In genomic region chr5:72094582-72094981, GRCm38 (mm10) we compare ENCODE assay signal across 8 mouse cellular contexts.
DNase-seq lines count a peak whose midpoint lies in the region; ATAC-seq and TF ChIP-seq lines count a peak whose summit lies in the region.
"Had no signal": no experiment of that assay in that cellular context is flagged by ENCODE, and none has a peak within 500 bp of the region (broad histone marks: within the 10 kb centered on the region; RNA-seq: fewer than 3 reads in every experiment).

No protein-coding gene starts in this region.

- ATAC-seq in kidney, postnatal 0 days (replicated peaks; ENCODE audit: low FRiP score, low read depth): no peak
- ATAC-seq in forebrain, embryonic 16.5 days: peak; percentile 78

- H3K9ac ChIP-seq in kidney, postnatal 0 days (ENCODE audit: low read depth, low read length): no peak overlapping the region
- H3K9ac ChIP-seq in forebrain, embryonic 16.5 days (replicated peaks; ENCODE audit: low read depth, low read length): no peak overlapping the region

- peak; percentile 77 for TF ChIP-seq CTCF in kidney, postnatal 0 days (IDR thresholded peaks at IDR 0.05; ENCODE audit: low read depth)

- no peaks in the 10 kb centered on the region for H3K27me3 ChIP-seq in kidney, postnatal 0 days (ENCODE audit: insufficient read depth, low read length)
- no peaks in the 10 kb centered on the region for H3K27me3 ChIP-seq in forebrain, embryonic 16.5 days (replicated peaks; ENCODE audit: control insufficient read depth, insufficient read depth, low read length)

- H3K9me3 ChIP-seq in kidney, postnatal 0 days (replicated peaks; ENCODE audit: low read length): no peaks in the 10 kb centered on the region
- no peaks in the 10 kb centered on the region for H3K9me3 ChIP-seq in forebrain, embryonic 16.5 days (ENCODE audit: control insufficient read depth, low read length)

- no peak overlapping the region for H3K4me2 ChIP-seq in kidney, postnatal 0 days (ENCODE audit: low read length)
- no peak overlapping the region for H3K4me2 ChIP-seq in forebrain, embryonic 16.5 days (ENCODE audit: low read length)

- no peak overlapping the region for H3K4me3 ChIP-seq in kidney, postnatal 0 days (replicated peaks; ENCODE audit: low read depth, low read length)
- H3K4me3 ChIP-seq in forebrain, embryonic 16.5 days (replicated peaks; ENCODE audit: low read length): no peak overlapping the region

- no peaks in the 10 kb centered on the region for H3K36me3 ChIP-seq in kidney, postnatal 0 days (ENCODE audit: insufficient read depth, low read length)
- H3K36me3 ChIP-seq in forebrain, embryonic 16.5 days (ENCODE audit: control insufficient read depth, insufficient read depth): no peaks in the 10 kb centered on the region

- DNase-seq in kidney, postnatal 0 days (ENCODE audit: low spot score): peak; percentile 63
- no peak for DNase-seq in kidney, adult 11 months
- DNase-seq in 3T3-L1 (ENCODE audit: low read depth, low spot score) (peak; percentile 66), A20 (ENCODE audit: low read depth, low spot score) (peak; percentile 28)
- no peak for DNase-seq in spleen, adult 12 weeks (ENCODE audit: low spot score)
- no peak for DNase-seq in adrenal gland, adult 18-20 months (ENCODE audit: low spot score in 2 of 2)
- DNase-seq: lung, postnatal 4 days had no signal

- H3K27ac ChIP-seq in kidney, postnatal 0 days: no peak overlapping the region
- H3K27ac ChIP-seq in forebrain, embryonic 16.5 days (ENCODE audit: low read length): no peak overlapping the region

- H3K4me1 ChIP-seq in kidney, postnatal 0 days (replicated peaks; ENCODE audit: insufficient read depth, low read length): no peaks in the 10 kb centered on the region
- H3K4me1 ChIP-seq in forebrain, embryonic 16.5 days (replicated peaks; ENCODE audit: control insufficient read depth, insufficient read depth, low read length): no peaks in the 10 kb centered on the region

- WGBS in kidney, postnatal 0 days: 42% methylated on average over 7 of the region's 7 CpGs
- 58% methylated on average over 7 of the region's 7 CpGs for WGBS in forebrain, embryonic 16.5 days

Comparison
In these comparisons a context has a peak if more than half of its experiments do, and no peak if none do; other contexts are left out.
1. DNase-seq: peak in kidney, postnatal 0 days (single experiment), 3T3-L1 (single experiment) and A20 (single experiment); none in kidney, adult 11 months (single experiment), spleen, adult 12 weeks (single experiment) and adrenal gland, adult 18-20 months (0 of 2).